Mouse (Mus musculus) left cerebral cortex, postnatal 10 days (tissue): ENCODE measurements around the gene Scgb2b11. TPM values are rescaled to one million over a fixed set of nuclear protein-coding genes. Genes with fewer than 3 reads are reported as not detected.
"Not testable (repeated sequence)": the region's sequence is repeated elsewhere in the genome, so short reads cannot be mapped to it uniquely, and the experiment has no call there.

Experiments
- DNase-seq, 2 experiments: peaks; one replicate each; pipeline ENCODE4 v3.0.0; 2021 to 2022; ENCODE audit warnings: low spot score in 2 of 2, mixed read lengths in 1 of 2; ENCODE audit errors: extremely low spot score in 1 of 2
- intact Hi-C: fragments of 180-260 bp; cut with DNase I; formaldehyde crosslinking; loops from one replicate; pipeline ENCODE4 v1.15.1; 2025
- total RNA-seq, 2 experiments: library from RNA; stranded (reverse); gene quantifications; 2 replicates each; pipeline ENCODE4 v1.2.3; 2021

The Scgb2b11 gene
- not detected for total RNA-seq

GRCm38 (mm10) chr7:32211045-32211444 lies at the start of gene Scgb2b11:
Gene Scgb2b11 (minus strand): TSS chr7:32211145.
- DNase-seq, intact Hi-C loops: not testable (repeated sequence)

GRCm38 (mm10) chr7:32222540-32222939 lies 11.6 kb upstream of the Scgb2b11 start, which contains the start of gene Scgb1b11:
Gene Scgb1b11 (plus strand): TSS chr7:32222840.
- DNase-seq, intact Hi-C loops: not testable (repeated sequence)

Other genes starting within 250 kb of the Scgb2b11 start
- gene Scgb1b10, start 110.3 kb downstream of the Scgb2b11 start, total RNA-seq, result not detected
- gene Scgb1b11, start 11.7 kb upstream of the Scgb2b11 start, total RNA-seq, result not detected
- not detected for gene Scgb2b12, start 116.1 kb upstream of the Scgb2b11 start, total RNA-seq
- not detected for gene Scgb1b12, start 123.0 kb upstream of the Scgb2b11 start, total RNA-seq
- gene Scgb1b29, start 230.4 kb upstream of the Scgb2b11 start, total RNA-seq, result not detected